Mouse (Mus musculus) hindbrain, embryonic 16.5 days (tissue): ENCODE data around the gene Olfr183. TPM values are rescaled to one million over a fixed set of nuclear protein-coding genes. Genes with fewer than 3 reads are reported as not detected.

ENCODE experiments used
- polyA plus RNA-seq: library from polyadenylated mRNA; unstranded; fragments of >200 nt; fragmentation: Nextera tagmentation; extraction: Ambion mirVana; gene quantifications from 2 replicates; pipeline ENCODE4 v1.2.1, GENCODE M21; 2015

The Olfr183 gene
- polyA plus RNA-seq, 1 experiment from 2014 or later: not detected

Other genes starting within 250 kb of the Olfr183 start
- not detected in 2 replicates for gene Olfr172, start 232.2 kb upstream of the Olfr183 start, polyA plus RNA-seq
- gene Olfr173, start 195.1 kb upstream of the Olfr183 start, polyA plus RNA-seq: not detected in 2 replicates
- not detected in 2 replicates for gene Olfr175-ps1, start 168.6 kb upstream of the Olfr183 start, polyA plus RNA-seq
- not detected in 2 replicates for gene Olfr177, start 120.6 kb upstream of the Olfr183 start, polyA plus RNA-seq
- gene Olfr178, start 103.3 kb upstream of the Olfr183 start, polyA plus RNA-seq: not detected in 2 replicates
- not detected in 2 replicates for gene Olfr181, start 66.6 kb upstream of the Olfr183 start, polyA plus RNA-seq
- gene Olfr180, start 66.0 kb upstream of the Olfr183 start, polyA plus RNA-seq: not detected in 2 replicates
- not detected in 2 replicates for gene Olfr186, start 34.9 kb downstream of the Olfr183 start, polyA plus RNA-seq
- gene Olfr187, start 44.4 kb downstream of the Olfr183 start, polyA plus RNA-seq: not detected in 2 replicates
- not detected in 2 replicates for gene Olfr190, start 82.6 kb downstream of the Olfr183 start, polyA plus RNA-seq
- not detected in 2 replicates for gene Olfr191, start 94.5 kb downstream of the Olfr183 start, polyA plus RNA-seq
- gene Olfr193, start 116.5 kb downstream of the Olfr183 start, polyA plus RNA-seq: not detected in 2 replicates
- gene Olfr194, start 125.7 kb downstream of the Olfr183 start, polyA plus RNA-seq: not detected in 2 replicates
- gene Olfr195, start 151.7 kb downstream of the Olfr183 start, polyA plus RNA-seq: not detected in 2 replicates
- not detected in 2 replicates for gene Olfr196, start 175.1 kb downstream of the Olfr183 start, polyA plus RNA-seq
- gene Olfr198, start 208.2 kb downstream of the Olfr183 start, polyA plus RNA-seq: not detected in 2 replicates
- gene Olfr199, start 224.4 kb downstream of the Olfr183 start, polyA plus RNA-seq: not detected in 2 replicates